Mouse (Mus musculus): ENCODE results near the gene Dpy19l3.

Gene Dpy19l3

GRCm38 (mm10) chr7:35687229-35687628 lies 67.0 kb downstream of the Dpy19l3 start:
- DNase-seq, result peak in 1 of 2 experiments; percentile 16

GRCm38 (mm10) chr7:35686756-35687155 lies 67.5 kb downstream of the Dpy19l3 start:
- DNase-seq, result peak; percentile 62 to 76

GRCm38 (mm10) chr7:35686216-35686615 lies 68.0 kb downstream of the Dpy19l3 start:
- no peak for DNase-seq

GRCm38 (mm10) chr7:35683409-35684122 lies 70.7 kb downstream of the Dpy19l3 start:
- DNase-seq, result no peak

GRCm38 (mm10) chr7:35681559-35681958 lies 72.7 kb downstream of the Dpy19l3 start:
- no peak for DNase-seq

- DNase-seq, result no peak
Observed at GRCm38 (mm10) chr7:35678976-35679375, 75.3 kb downstream of the Dpy19l3 start.

GRCm38 (mm10) chr7:35668066-35669041 lies 85.9 kb downstream of the Dpy19l3 start:
- DNase-seq, result no peak

GRCm38 (mm10) chr7:35663790-35664376 lies 90.4 kb downstream of the Dpy19l3 start:
- no peak for DNase-seq

GRCm38 (mm10) chr7:35659173-35659572 lies 95.1 kb downstream of the Dpy19l3 start:
- no peak for DNase-seq

- no peak for DNase-seq
Observed at GRCm38 (mm10) chr7:35657829-35658228, 96.4 kb downstream of the Dpy19l3 start.

GRCm38 (mm10) chr7:35651583-35652270 lies 102.5 kb downstream of the Dpy19l3 start:
- no peak for DNase-seq

GRCm38 (mm10) chr7:35650716-35651410 lies 103.4 kb downstream of the Dpy19l3 start:
- no peak for DNase-seq

GRCm38 (mm10) chr7:35649071-35649470 lies 105.2 kb downstream of the Dpy19l3 start:
- peak in 1 of 2 experiments; percentile 25 for DNase-seq

GRCm38 (mm10) chr7:35648239-35649069 lies 105.8 kb downstream of the Dpy19l3 start:
- DNase-seq, result no peak

- DNase-seq, result peak; percentile 96 to 99
Observed at GRCm38 (mm10) chr7:35647101-35647698, 107.1 kb downstream of the Dpy19l3 start, which contains the start of gene Pdcd5. Pdcd5 (minus strand) TSS chr7:35647521.

GRCm38 (mm10) chr7:35646317-35647081 lies 107.8 kb downstream of the Dpy19l3 start:
- peak; percentile 19 to 42 for DNase-seq

GRCm38 (mm10) chr7:35640072-35640471 lies 114.2 kb downstream of the Dpy19l3 start:
- DNase-seq, result no peak

GRCm38 (mm10) chr7:35636874-35637273 lies 117.4 kb downstream of the Dpy19l3 start:
- DNase-seq, result no peak

- DNase-seq, result peak; percentile 12 to 45
Observed at GRCm38 (mm10) chr7:35636229-35636628, 118.0 kb downstream of the Dpy19l3 start.
